In the genomic region with DNA sequence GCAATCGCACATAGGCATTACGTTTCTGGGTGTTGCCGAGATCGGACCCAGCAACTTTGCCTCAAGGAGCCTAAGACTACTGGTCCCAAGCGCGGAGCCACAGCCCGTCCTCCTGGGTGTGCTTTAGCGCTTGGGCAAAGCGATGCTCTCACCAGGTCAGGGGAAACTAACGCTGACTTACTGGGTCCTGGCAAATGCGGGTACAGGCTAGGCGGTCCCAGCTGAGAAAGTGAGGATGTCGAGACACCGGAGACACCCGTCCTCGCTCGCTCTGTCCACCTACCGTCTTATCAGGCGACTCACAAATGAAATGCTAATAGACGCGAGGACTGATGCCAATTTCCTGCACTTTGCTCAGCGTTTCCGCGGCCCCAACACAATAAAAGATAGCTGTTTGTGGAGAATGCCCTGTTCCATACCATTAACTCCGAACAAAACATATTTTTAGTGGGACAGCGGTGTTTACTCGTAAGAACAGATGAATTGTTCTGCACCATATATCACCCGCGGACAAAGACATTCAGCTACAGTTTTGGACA, we compare ENCODE assay signal across 8 mouse cellular contexts.
A peak's percentile ranks its signal among the peaks of the same experiment; 100 is the strongest.
DNase-seq lines count a peak whose midpoint lies in the region; ATAC-seq and TF ChIP-seq lines count a peak whose summit lies in the region.

No protein-coding gene starts in this region.

- H3K4me2 ChIP-seq in embryonic facial prominence, embryonic 13.5 days = peak overlapping the region; percentile 79
- H3K4me2 ChIP-seq in intestine, embryonic 16.5 days (ENCODE audit: low read depth, low read length) = peak overlapping the region; percentile 55
- H3K4me2 ChIP-seq in lung, embryonic 16.5 days (ENCODE audit: low read depth, low read length) = peak overlapping the region; percentile 79

- no peaks in the 10 kb centered on the region; the same call in 1 of the 2 replicates for H3K4me1 ChIP-seq in kidney, adult 2 months (ENCODE audit: control insufficient read depth, insufficient read depth, low read length)
- H3K4me1 ChIP-seq in embryonic facial prominence, embryonic 13.5 days = peaks cover 10% of the 10 kb centered on the region; the same call in 1 of the 2 replicates
- H3K4me1 ChIP-seq in intestine, embryonic 16.5 days (ENCODE audit: control insufficient read depth, insufficient read depth, low read length) = 0 out of 2 replicates have a peak, but pooled peaks cover 3% of the 10 kb centered on the region
- peaks cover 10% of the 10 kb centered on the region for H3K4me1 ChIP-seq in lung, embryonic 16.5 days (replicated peaks; ENCODE audit: control insufficient read depth, insufficient read depth, low read length)

- H3K27ac ChIP-seq in kidney, adult 2 months (ENCODE audit: insufficient read depth, low read depth, low read length) = no peak overlapping the region
- H3K27ac ChIP-seq in embryonic facial prominence, embryonic 13.5 days = no peak overlapping the region
- no peak overlapping the region for H3K27ac ChIP-seq in intestine, embryonic 16.5 days (ENCODE audit: low read length)
- no peak overlapping the region for H3K27ac ChIP-seq in lung, embryonic 16.5 days (ENCODE audit: low read length)

- WGBS in kidney, adult 2 months = 1% methylated on average over 29 of the region's 29 CpGs
- under 1% methylated on average over 29 of the region's 29 CpGs for WGBS in embryonic facial prominence, embryonic 13.5 days
- under 1% methylated on average over 29 of the region's 29 CpGs for WGBS in intestine, embryonic 16.5 days
- WGBS in lung, embryonic 16.5 days = 1% methylated on average over 29 of the region's 29 CpGs

- H3K9me3 ChIP-seq in embryonic facial prominence, embryonic 13.5 days = no peaks in the 10 kb centered on the region
- H3K9me3 ChIP-seq in intestine, embryonic 16.5 days (ENCODE audit: control insufficient read depth, low read length) = no peaks in the 10 kb centered on the region
- no peaks in the 10 kb centered on the region for H3K9me3 ChIP-seq in lung, embryonic 16.5 days (ENCODE audit: control insufficient read depth, low read length)

- peak overlapping the region; percentile 1; the same call in 1 of the 2 replicates for H3K4me3 ChIP-seq in kidney, adult 2 months (ENCODE audit: insufficient read depth, low read depth, low read length)
- H3K4me3 ChIP-seq in embryonic facial prominence, embryonic 13.5 days = peak overlapping the region; percentile 48
- peak overlapping the region; percentile 43 for H3K4me3 ChIP-seq in intestine, embryonic 16.5 days (ENCODE audit: low read length)
- peak overlapping the region; percentile 45 for H3K4me3 ChIP-seq in lung, embryonic 16.5 days (ENCODE audit: low read length)

- TF ChIP-seq POLR2A in kidney, adult 2 months (IDR thresholded peaks at IDR 0.05; ENCODE audit: low read depth, low read length) = no peak

- peak; percentile 6 for DNase-seq in kidney, adult 2 months
- no peak for DNase-seq in kidney, adult 9 months
- DNase-seq in adrenal gland, postnatal 25 days = peak; percentile 3
- peak; percentile 9 for DNase-seq in right cerebral cortex, postnatal 14 days

- H3K9ac ChIP-seq in embryonic facial prominence, embryonic 13.5 days = peak overlapping the region; percentile 64
- H3K9ac ChIP-seq in intestine, embryonic 16.5 days (ENCODE audit: low read depth, low read length) = peak overlapping the region; percentile 48; the same call in 1 of the 2 replicates
- peak overlapping the region; percentile 35; the same call in 1 of the 2 replicates for H3K9ac ChIP-seq in lung, embryonic 16.5 days (ENCODE audit: low read length)

- TF ChIP-seq CTCF in kidney, adult 2 months (conservative IDR thresholded peaks at IDR 0.05; ENCODE audit: insufficient read depth, insufficient read length, low read depth, low read length) = no peak

- ATAC-seq in embryonic facial prominence, embryonic 13.5 days (ENCODE audit: insufficient number of reproducible peaks, insufficient read depth, low FRiP score, low TSS enrichment, low read depth) = no peak
- ATAC-seq in intestine, embryonic 16.5 days = peak; percentile 33; the same call in 1 of the 2 replicates
- ATAC-seq in lung, embryonic 16.5 days (ENCODE audit: low read depth) = no peak
- no peak for ATAC-seq in inflammation-experienced regulatory T-cells, adult 6 months

- H3K27me3 ChIP-seq in kidney, adult 2 months (replicated peaks; ENCODE audit: control insufficient read depth, insufficient read depth, low read length) = peaks cover 5% of the 10 kb centered on the region; the same call in 1 of the 2 replicates
- H3K27me3 ChIP-seq in embryonic facial prominence, embryonic 13.5 days = peaks cover 44% of the 10 kb centered on the region
- H3K27me3 ChIP-seq in intestine, embryonic 16.5 days (replicated peaks; ENCODE audit: control insufficient read depth, insufficient read depth, low read length) = no peaks in the 10 kb centered on the region
- H3K27me3 ChIP-seq in lung, embryonic 16.5 days (ENCODE audit: control insufficient read depth, insufficient read depth, low read depth, low read length) = peaks cover 12% of the 10 kb centered on the region

- no peaks in the 10 kb centered on the region for H3K36me3 ChIP-seq in kidney, adult 2 months (ENCODE audit: control insufficient read depth, insufficient read depth, low read length)
- H3K36me3 ChIP-seq in embryonic facial prominence, embryonic 13.5 days = no peaks in the 10 kb centered on the region
- no peaks in the 10 kb centered on the region for H3K36me3 ChIP-seq in intestine, embryonic 16.5 days (ENCODE audit: control insufficient read depth, insufficient read depth, low read length)
- no peaks in the 10 kb centered on the region for H3K36me3 ChIP-seq in lung, embryonic 16.5 days (ENCODE audit: control insufficient read depth, insufficient read depth, low read length)
